Mouse (Mus musculus): ENCODE data around the gene Tbc1d5. TPM values are rescaled to one million over a fixed set of nuclear protein-coding genes. Genes with fewer than 3 reads are reported as not detected.

Gene Tbc1d5
- 16.4 and 20.0 TPM in 2 replicates for polyA plus RNA-seq (2011; ENCODE audit: insufficient read depth, insufficient read length, low read depth, missing spikeins)

- Histone ChIP-seq H3K4me1 (ENCODE audit: control insufficient read depth, insufficient read depth, low read length) (no peaks in the 10 kb centered on the region), H3K9me3 (replicated peaks; ENCODE audit: control insufficient read depth, insufficient read depth, low read length, poor library complexity, severe bottlenecking) (no peaks in the 10 kb centered on the region), H3K4me3 (ENCODE audit: low read depth, low read length) (peak within 1 kb of the TSS; percentile 75), H3K36me3 (ENCODE audit: control insufficient read depth, insufficient read depth, low read length, poor library complexity, severe bottlenecking) (no peaks in the 10 kb centered on the region), H3K27me3 (ENCODE audit: control insufficient read depth, insufficient read depth, low read length, poor library complexity, severe bottlenecking) (no peaks in the 10 kb centered on the region; the same call in 1 of the 2 replicates), H3K27ac (ENCODE audit: insufficient read depth, low read length) (no peak within 1 kb of the TSS), H3K9ac (ENCODE audit: low read depth, poor library complexity, severe bottlenecking) (peak within 1 kb of the TSS; percentile 91)
- no peak for TF ChIP-seq POLR2A (IDR thresholded peaks at IDR 0.05; ENCODE audit: insufficient read depth, low read length)
- no peak for TF ChIP-seq CTCF (IDR thresholded peaks at IDR 0.05; ENCODE audit: low read depth, low read length)
- no peak for TF ChIP-seq EP300 (IDR thresholded peaks at IDR 0.05; ENCODE audit: insufficient read depth, low read depth, low read length)
These were observed at the start of gene Tbc1d5 for GRCm38 (mm10) chr17:51179195-51179953. TSS of gene Tbc1d5 (minus strand) at chr17:51179352.

- Histone ChIP-seq H3K36me3 (ENCODE audit: control insufficient read depth, insufficient read depth, low read length, poor library complexity, severe bottlenecking) (no peaks in the 10 kb centered on the region), H3K4me1 (ENCODE audit: control insufficient read depth, insufficient read depth, low read length) (no peaks in the 10 kb centered on the region), H3K4me3 (ENCODE audit: low read depth, low read length) (no peak overlapping the region), H3K27ac (ENCODE audit: insufficient read depth, low read length) (no peak overlapping the region), H3K9ac (ENCODE audit: low read depth, poor library complexity, severe bottlenecking) (no peak overlapping the region), H3K27me3 (ENCODE audit: control insufficient read depth, insufficient read depth, low read length, poor library complexity, severe bottlenecking) (no peaks in the 10 kb centered on the region), H3K9me3 (replicated peaks; ENCODE audit: control insufficient read depth, insufficient read depth, low read length, poor library complexity, severe bottlenecking) (no peaks in the 10 kb centered on the region)
- TF ChIP-seq EP300 (IDR thresholded peaks at IDR 0.05; ENCODE audit: insufficient read depth, low read depth, low read length) (no peak), CTCF (IDR thresholded peaks at IDR 0.05; ENCODE audit: low read depth, low read length) (no peak), POLR2A (IDR thresholded peaks at IDR 0.05; ENCODE audit: insufficient read depth, low read length) (no peak)
These were observed 46.9 kb upstream of the Tbc1d5 start for GRCm38 (mm10) chr17:51226056-51226455.

- H3K27ac ChIP-seq (ENCODE audit: insufficient read depth, low read length): no peak overlapping the region
- no peaks in the 10 kb centered on the region for H3K9me3 ChIP-seq (replicated peaks; ENCODE audit: control insufficient read depth, insufficient read depth, low read length, poor library complexity, severe bottlenecking)
- TF ChIP-seq POLR2A (IDR thresholded peaks at IDR 0.05; ENCODE audit: insufficient read depth, low read length) (no peak), CTCF (IDR thresholded peaks at IDR 0.05; ENCODE audit: low read depth, low read length) (no peak), EP300 (IDR thresholded peaks at IDR 0.05; ENCODE audit: insufficient read depth, low read depth, low read length) (no peak)
- H3K27me3 ChIP-seq (ENCODE audit: control insufficient read depth, insufficient read depth, low read length, poor library complexity, severe bottlenecking): no peaks in the 10 kb centered on the region
- H3K9ac ChIP-seq (ENCODE audit: low read depth, poor library complexity, severe bottlenecking): no peak overlapping the region
- H3K36me3 ChIP-seq (ENCODE audit: control insufficient read depth, insufficient read depth, low read length, poor library complexity, severe bottlenecking): no peaks in the 10 kb centered on the region
- no peaks in the 10 kb centered on the region for H3K4me1 ChIP-seq (ENCODE audit: control insufficient read depth, insufficient read depth, low read length)
- H3K4me3 ChIP-seq (ENCODE audit: low read depth, low read length): no peak overlapping the region
These were observed 44.0 kb upstream of the Tbc1d5 start for GRCm38 (mm10) chr17:51223152-51223551.

- Histone ChIP-seq H3K27ac (ENCODE audit: insufficient read depth, low read length) (no peak overlapping the region), H3K27me3 (ENCODE audit: control insufficient read depth, insufficient read depth, low read length, poor library complexity, severe bottlenecking) (no peaks in the 10 kb centered on the region), H3K36me3 (ENCODE audit: control insufficient read depth, insufficient read depth, low read length, poor library complexity, severe bottlenecking) (no peaks in the 10 kb centered on the region), H3K9me3 (replicated peaks; ENCODE audit: control insufficient read depth, insufficient read depth, low read length, poor library complexity, severe bottlenecking) (no peaks in the 10 kb centered on the region), H3K4me1 (ENCODE audit: control insufficient read depth, insufficient read depth, low read length) (no peaks in the 10 kb centered on the region), H3K9ac (ENCODE audit: low read depth, poor library complexity, severe bottlenecking) (no peak overlapping the region), H3K4me3 (ENCODE audit: low read depth, low read length) (no peak overlapping the region)
- TF ChIP-seq EP300 (IDR thresholded peaks at IDR 0.05; ENCODE audit: insufficient read depth, low read depth, low read length) (no peak), POLR2A (IDR thresholded peaks at IDR 0.05; ENCODE audit: insufficient read depth, low read length) (no peak), CTCF (IDR thresholded peaks at IDR 0.05; ENCODE audit: low read depth, low read length) (no peak)
These were observed 41.9 kb upstream of the Tbc1d5 start for GRCm38 (mm10) chr17:51221075-51221474.

GRCm38 (mm10) chr17:51219897-51220296 is 40.7 kb upstream of the Tbc1d5 start:
- Histone ChIP-seq H3K4me1 (ENCODE audit: control insufficient read depth, insufficient read depth, low read length) (no peaks in the 10 kb centered on the region), H3K4me3 (ENCODE audit: low read depth, low read length) (no peak overlapping the region), H3K27ac (ENCODE audit: insufficient read depth, low read length) (no peak overlapping the region), H3K9ac (ENCODE audit: low read depth, poor library complexity, severe bottlenecking) (no peak overlapping the region), H3K27me3 (ENCODE audit: control insufficient read depth, insufficient read depth, low read length, poor library complexity, severe bottlenecking) (no peaks in the 10 kb centered on the region), H3K36me3 (ENCODE audit: control insufficient read depth, insufficient read depth, low read length, poor library complexity, severe bottlenecking) (no peaks in the 10 kb centered on the region), H3K9me3 (replicated peaks; ENCODE audit: control insufficient read depth, insufficient read depth, low read length, poor library complexity, severe bottlenecking) (no peaks in the 10 kb centered on the region)
- TF ChIP-seq EP300 (IDR thresholded peaks at IDR 0.05; ENCODE audit: insufficient read depth, low read depth, low read length) (no peak), POLR2A (IDR thresholded peaks at IDR 0.05; ENCODE audit: insufficient read depth, low read length) (no peak), CTCF (IDR thresholded peaks at IDR 0.05; ENCODE audit: low read depth, low read length) (no peak)

- no peaks in the 10 kb centered on the region for H3K4me1 ChIP-seq (ENCODE audit: control insufficient read depth, insufficient read depth, low read length)
- H3K9me3 ChIP-seq (replicated peaks; ENCODE audit: control insufficient read depth, insufficient read depth, low read length, poor library complexity, severe bottlenecking): no peaks in the 10 kb centered on the region
- no peaks in the 10 kb centered on the region for H3K36me3 ChIP-seq (ENCODE audit: control insufficient read depth, insufficient read depth, low read length, poor library complexity, severe bottlenecking)
- H3K4me3 ChIP-seq (ENCODE audit: low read depth, low read length): no peak overlapping the region
- TF ChIP-seq POLR2A (IDR thresholded peaks at IDR 0.05; ENCODE audit: insufficient read depth, low read length): no peak
- no peak for TF ChIP-seq CTCF (IDR thresholded peaks at IDR 0.05; ENCODE audit: low read depth, low read length)
- TF ChIP-seq EP300 (IDR thresholded peaks at IDR 0.05; ENCODE audit: insufficient read depth, low read depth, low read length): no peak
- no peaks in the 10 kb centered on the region for H3K27me3 ChIP-seq (ENCODE audit: control insufficient read depth, insufficient read depth, low read length, poor library complexity, severe bottlenecking)
- H3K9ac ChIP-seq (ENCODE audit: low read depth, poor library complexity, severe bottlenecking): no peak overlapping the region
- no peak overlapping the region for H3K27ac ChIP-seq (ENCODE audit: insufficient read depth, low read length)
These were observed 37.3 kb upstream of the Tbc1d5 start for GRCm38 (mm10) chr17:51216426-51216825.

Data from ES-Bruce4 (cell line).